Mouse (Mus musculus): Measurements from ENCODE around the gene Gm10330. TPM values are rescaled to one million over a fixed set of nuclear protein-coding genes. Genes with fewer than 3 reads are reported as not detected.

Gene Gm10330
- polyA plus RNA-seq (2012; rRNA removed) = 0.02 TPM in 1 of 2 replicates, not detected in the other

GRCm38 (mm10) chr12:23780165-23780564 is at the start of gene Gm10330:
Gene Gm10330, minus strand, starts transcription at chr12:23780265.

Data from liver, embryonic 18 days (tissue).